Mouse (Mus musculus): ENCODE results near the gene Vipr1.

Gene Vipr1

DNA sequence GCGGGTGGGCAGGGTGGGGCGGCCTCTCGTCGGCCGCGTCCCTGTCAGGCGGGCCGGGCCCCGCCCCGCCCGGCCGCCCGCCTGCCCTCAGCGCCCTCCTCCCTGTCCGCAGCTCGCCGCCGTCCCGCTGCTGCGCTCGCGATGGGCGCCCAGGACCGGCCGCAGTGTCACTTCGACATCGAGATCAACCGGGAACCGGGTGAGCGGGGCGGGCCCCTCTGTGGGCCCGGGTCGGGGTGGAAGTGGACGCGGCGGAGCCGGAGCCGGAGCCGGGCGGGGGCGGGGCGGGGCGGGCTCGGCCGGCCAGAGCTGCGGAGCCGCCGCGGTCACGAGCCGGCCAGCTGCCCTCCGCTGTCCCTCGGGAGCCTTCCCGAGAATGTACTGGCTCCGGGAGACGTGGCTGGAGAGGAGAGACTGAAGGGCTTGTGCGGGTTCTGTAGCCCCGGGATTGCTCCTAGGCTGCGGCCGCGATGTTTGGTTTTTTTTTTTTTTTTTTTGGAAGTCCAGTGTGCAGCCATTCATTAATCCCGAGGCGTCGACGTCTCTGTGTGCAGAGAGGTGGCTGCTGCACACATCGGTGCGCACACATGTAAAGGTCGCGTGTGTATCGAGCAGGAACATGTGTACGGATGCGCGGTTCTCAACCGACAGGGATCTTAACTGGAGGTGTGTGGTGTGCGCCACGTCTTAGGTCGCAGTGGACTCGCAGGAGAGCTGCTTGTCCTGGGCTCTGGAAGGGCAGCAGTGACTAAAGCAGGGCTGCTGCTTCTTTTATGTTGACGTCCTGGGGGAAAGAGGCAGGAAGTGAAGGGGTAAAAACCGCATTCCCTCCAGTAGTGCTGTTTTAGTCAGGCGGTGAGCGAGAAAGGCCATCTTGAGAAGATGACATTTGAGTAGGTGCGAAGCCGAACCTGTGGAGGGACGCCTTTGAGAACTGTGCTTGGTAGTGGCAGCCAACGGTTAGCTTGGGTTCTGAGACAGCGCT is 77.1 kb downstream of the Vipr1 start:
- DNase-seq: peak; percentile 44
